11 mouse cellular contexts compared by ENCODE assay signal in genomic region chr2:68994441-68994840, GRCm38 (mm10).
DNase-seq lines count a peak whose midpoint lies in the region; ATAC-seq and TF ChIP-seq lines count a peak whose summit lies in the region.
"Had no signal": no experiment of that assay in that cellular context is flagged by ENCODE, and none has a peak within 500 bp of the region (broad histone marks: within the 10 kb centered on the region; RNA-seq: fewer than 3 reads in every experiment).

No protein-coding gene starts in this region.

- no peak overlapping the region for H3K4me2 ChIP-seq in kidney, postnatal 0 days (ENCODE audit: low read length)
- H3K4me2 ChIP-seq in embryonic facial prominence, embryonic 14.5 days (ENCODE audit: low read depth, low read length) = no peak overlapping the region
- H3K4me2 ChIP-seq: heart, embryonic 11.5 days; midbrain, embryonic 15.5 days had no signal

- H3K4me1 ChIP-seq in kidney, postnatal 0 days (replicated peaks; ENCODE audit: insufficient read depth, low read length) = no peaks in the 10 kb centered on the region
- H3K4me1 ChIP-seq in embryonic facial prominence, embryonic 14.5 days (ENCODE audit: control insufficient read depth, insufficient read depth, low read length) = peaks cover 4% of the 10 kb centered on the region
- H3K4me1 ChIP-seq: midbrain, embryonic 15.5 days had no signal

- no peak for TF ChIP-seq CTCF in kidney, postnatal 0 days (IDR thresholded peaks at IDR 0.05; ENCODE audit: low read depth)

- H3K36me3 ChIP-seq in kidney, postnatal 0 days (ENCODE audit: insufficient read depth, low read length) = no peaks in the 10 kb centered on the region
- no peaks in the 10 kb centered on the region for H3K36me3 ChIP-seq in embryonic facial prominence, embryonic 14.5 days (ENCODE audit: control insufficient read depth, insufficient read depth, low read length)
- H3K36me3 ChIP-seq: midbrain, embryonic 15.5 days had no signal

- ATAC-seq in kidney, postnatal 0 days (replicated peaks; ENCODE audit: low FRiP score, low read depth) = no peak
- ATAC-seq in embryonic facial prominence, embryonic 14.5 days (ENCODE audit: low read depth) = no peak
- ATAC-seq: midbrain, embryonic 15.5 days had no signal

- H3K9ac ChIP-seq in kidney, postnatal 0 days (ENCODE audit: low read depth, low read length) = no peak overlapping the region
- no peak overlapping the region for H3K9ac ChIP-seq in embryonic facial prominence, embryonic 14.5 days (ENCODE audit: low read depth, low read length)
- H3K9ac ChIP-seq: midbrain, embryonic 15.5 days had no signal

- H3K27ac ChIP-seq in kidney, postnatal 0 days = no peak overlapping the region
- peak overlapping the region; percentile 40; the same call in 1 of the 2 replicates for H3K27ac ChIP-seq in embryonic facial prominence, embryonic 14.5 days (replicated peaks; ENCODE audit: low read depth, low read length)
- H3K27ac ChIP-seq: midbrain, embryonic 15.5 days had no signal

- peak; percentile 9 for DNase-seq in adrenal gland, postnatal 14 days
- DNase-seq in adrenal gland, postnatal 4 days (ENCODE audit: low spot score in 2 of 2) = no peak
- DNase-seq in kidney, postnatal 0 days (ENCODE audit: low spot score) = peak; percentile 22
- DNase-seq in kidney, adult 9 months = no peak
- DNase-seq in MN1 (ENCODE audit: low spot score) = peak; percentile 46
- peak; percentile 77 for DNase-seq in embryonic facial prominence, embryonic 14.5 days (ENCODE audit: low spot score)
- no peak for DNase-seq in thymus, postnatal 25 days
- DNase-seq in layer of hippocampus, postnatal 10 days (ENCODE audit: low spot score in 2 of 2) = no peak

- no peaks in the 10 kb centered on the region for H3K27me3 ChIP-seq in kidney, postnatal 0 days (ENCODE audit: insufficient read depth, low read length)
- no peaks in the 10 kb centered on the region for H3K27me3 ChIP-seq in embryonic facial prominence, embryonic 14.5 days (replicated peaks; ENCODE audit: control insufficient read depth, insufficient read depth, low read length)
- H3K27me3 ChIP-seq: midbrain, embryonic 15.5 days had no signal

- H3K4me3 ChIP-seq in kidney, postnatal 0 days (replicated peaks; ENCODE audit: low read depth, low read length) = no peak overlapping the region
- no peak overlapping the region for H3K4me3 ChIP-seq in embryonic facial prominence, embryonic 14.5 days (ENCODE audit: low read depth, low read length)
- H3K4me3 ChIP-seq: erythroblast, embryonic 14.5 days; midbrain, embryonic 15.5 days had no signal

- H3K9me3 ChIP-seq in kidney, postnatal 0 days (replicated peaks; ENCODE audit: low read length) = no peaks in the 10 kb centered on the region
- H3K9me3 ChIP-seq in embryonic facial prominence, embryonic 14.5 days (ENCODE audit: control insufficient read depth, low read length) = no peaks in the 10 kb centered on the region
- H3K9me3 ChIP-seq: midbrain, embryonic 15.5 days had no signal

Comparison
In these comparisons a context has a peak if more than half of its experiments do, and no peak if none do; other contexts are left out.
1. DNase-seq: peak in adrenal gland, postnatal 14 days (single experiment), kidney, postnatal 0 days (single experiment), MN1 (single experiment) and embryonic facial prominence, embryonic 14.5 days (single experiment); none in adrenal gland, postnatal 4 days (0 of 2), kidney, adult 9 months (single experiment), thymus, postnatal 25 days (single experiment) and layer of hippocampus, postnatal 10 days (0 of 2).